Mouse (Mus musculus) lung, postnatal 0 days (tissue): ENCODE measurements around the gene Aup1.
A peak's percentile ranks its signal among the peaks of the same experiment; 100 is the strongest.

ENCODE experiments used
- CTCF ChIP-seq: IDR thresholded peaks from 2 replicates; pipeline ENCODE4 v1.5.1; 2016; ENCODE audit warnings: antibody characterized with exemption, mild to moderate bottlenecking
- EP300 ChIP-seq: IDR thresholded peaks from 2 replicates; pipeline ENCODE4 v1.6.1; 2016; ENCODE audit warnings: antibody characterized with exemption, mild to moderate bottlenecking, control low read depth

- TF ChIP-seq CTCF (peak; percentile 68), EP300 (no peak)
Observed at GRCm38 (mm10) chr6:83101688-83102556, 47.6 kb downstream of the Aup1 start.
